Mouse (Mus musculus): Measurements from ENCODE around the gene Dpp3. TPM values are rescaled to one million over a fixed set of nuclear protein-coding genes. Genes with fewer than 3 reads are reported as not detected.

Dpp3 gene
- polyA plus RNA-seq, 1 experiment from 2014 or later: 78.8 TPM

DNA sequence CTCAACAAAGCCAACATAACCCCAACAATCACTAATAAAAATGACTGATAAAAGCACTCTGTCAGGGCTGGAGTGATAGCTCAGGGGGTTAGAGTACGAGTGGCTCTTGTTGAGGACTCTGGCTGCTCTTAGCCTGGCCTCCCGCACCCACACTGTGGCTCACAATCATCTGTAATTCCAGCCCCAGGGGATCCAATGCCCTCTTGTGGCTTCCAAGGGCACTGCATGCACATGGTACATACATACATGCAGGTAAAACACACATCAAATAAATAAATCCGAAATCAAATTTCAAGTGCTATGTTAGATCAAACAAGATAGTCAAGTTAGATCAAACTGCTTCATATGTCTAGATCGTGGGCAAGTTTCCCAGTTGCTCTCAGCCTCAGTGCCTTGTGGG lies 20.0 kb downstream of the Dpp3 start:
- H3K36me3 ChIP-seq (ENCODE audit: control insufficient read depth, insufficient read depth, low read length): peaks cover 58% of the 10 kb centered on the region
- no peaks in the 10 kb centered on the region for H3K9me3 ChIP-seq (ENCODE audit: control insufficient read depth, low read length)
- no peak overlapping the region for H3K4me2 ChIP-seq (ENCODE audit: low read depth, low read length)
- no peaks in the 10 kb centered on the region for H3K27me3 ChIP-seq (replicated peaks; ENCODE audit: control insufficient read depth, insufficient read depth, low read length)
- no peak overlapping the region for H3K27ac ChIP-seq (replicated peaks; ENCODE audit: low read depth, low read length)
- peaks cover 5% of the 10 kb centered on the region; the same call in 1 of the 2 replicates for H3K4me1 ChIP-seq (ENCODE audit: control insufficient read depth, insufficient read depth, low read length)
- ATAC-seq (ENCODE audit: low read depth) (no peak), DNase-seq (ENCODE audit: low spot score) (no peak)
- no peak overlapping the region for H3K9ac ChIP-seq (ENCODE audit: low read depth, low read length)
- no peak overlapping the region for H3K4me3 ChIP-seq (ENCODE audit: low read depth, low read length)
- 82% methylated on average over 4 of the region's 4 CpGs for WGBS

GRCm38 (mm10) chr19:4905979-4906794 lies 21.9 kb downstream of the Dpp3 start, which contains the start of gene Bbs1:
Bbs1 (minus strand) TSS chr19:4906628.
- peak; percentile 82 for ATAC-seq (ENCODE audit: low read depth)
- no peak within 1 kb of the TSS for H3K27ac ChIP-seq (replicated peaks; ENCODE audit: low read depth, low read length)

GRCm38 (mm10) chr19:4899888-4900287 lies 28.2 kb downstream of the Dpp3 start:
- Histone ChIP-seq H3K9ac (ENCODE audit: low read depth, low read length) (no peak overlapping the region), H3K27me3 (replicated peaks; ENCODE audit: control insufficient read depth, insufficient read depth, low read length) (no peaks in the 10 kb centered on the region), H3K4me1 (ENCODE audit: control insufficient read depth, insufficient read depth, low read length) (no peaks in the 10 kb centered on the region), H3K36me3 (ENCODE audit: control insufficient read depth, insufficient read depth, low read length) (peaks cover 11% of the 10 kb centered on the region; the same call in 1 of the 2 replicates), H3K4me3 (ENCODE audit: low read depth, low read length) (no peak overlapping the region), H3K4me2 (ENCODE audit: low read depth, low read length) (no peak overlapping the region), H3K9me3 (ENCODE audit: control insufficient read depth, low read length) (no peaks in the 10 kb centered on the region), H3K27ac (replicated peaks; ENCODE audit: low read depth, low read length) (no peak overlapping the region)
- 83% methylated on average over 3 of the region's 3 CpGs for WGBS
- DNase-seq (ENCODE audit: low spot score) (peak; percentile 49), ATAC-seq (ENCODE audit: low read depth) (0 out of 2 replicates have a peak, but pooled peaks have one; percentile 56)

More at GRCm38 (mm10) chr19:4905979-4906794, 21.9 kb downstream of the Dpp3 start, which contains the start of gene Bbs1:
- H3K4me3 ChIP-seq (ENCODE audit: low read depth, low read length): peak within 1 kb of the TSS; percentile 64
- H3K9ac ChIP-seq (ENCODE audit: low read depth, low read length): peak within 1 kb of the TSS; percentile 65
- H3K4me1 ChIP-seq (ENCODE audit: control insufficient read depth, insufficient read depth, low read length): peaks cover 5% of the 10 kb centered on the region; the same call in 1 of the 2 replicates
- WGBS: 8% methylated on average over 31 of the region's 31 CpGs
- H3K9me3 ChIP-seq (ENCODE audit: control insufficient read depth, low read length): no peaks in the 10 kb centered on the region
- no peaks in the 10 kb centered on the region for H3K27me3 ChIP-seq (replicated peaks; ENCODE audit: control insufficient read depth, insufficient read depth, low read length)
- H3K4me2 ChIP-seq (ENCODE audit: low read depth, low read length): peak within 1 kb of the TSS; percentile 69
- peaks cover 41% of the 10 kb centered on the region for H3K36me3 ChIP-seq (ENCODE audit: control insufficient read depth, insufficient read depth, low read length)
- peak; percentile 87 for DNase-seq (ENCODE audit: low spot score)

GRCm38 (mm10) chr19:4898972-4899371 lies 29.1 kb downstream of the Dpp3 start:
- WGBS: 50% methylated on average over 9 of the region's 9 CpGs

DNA sequence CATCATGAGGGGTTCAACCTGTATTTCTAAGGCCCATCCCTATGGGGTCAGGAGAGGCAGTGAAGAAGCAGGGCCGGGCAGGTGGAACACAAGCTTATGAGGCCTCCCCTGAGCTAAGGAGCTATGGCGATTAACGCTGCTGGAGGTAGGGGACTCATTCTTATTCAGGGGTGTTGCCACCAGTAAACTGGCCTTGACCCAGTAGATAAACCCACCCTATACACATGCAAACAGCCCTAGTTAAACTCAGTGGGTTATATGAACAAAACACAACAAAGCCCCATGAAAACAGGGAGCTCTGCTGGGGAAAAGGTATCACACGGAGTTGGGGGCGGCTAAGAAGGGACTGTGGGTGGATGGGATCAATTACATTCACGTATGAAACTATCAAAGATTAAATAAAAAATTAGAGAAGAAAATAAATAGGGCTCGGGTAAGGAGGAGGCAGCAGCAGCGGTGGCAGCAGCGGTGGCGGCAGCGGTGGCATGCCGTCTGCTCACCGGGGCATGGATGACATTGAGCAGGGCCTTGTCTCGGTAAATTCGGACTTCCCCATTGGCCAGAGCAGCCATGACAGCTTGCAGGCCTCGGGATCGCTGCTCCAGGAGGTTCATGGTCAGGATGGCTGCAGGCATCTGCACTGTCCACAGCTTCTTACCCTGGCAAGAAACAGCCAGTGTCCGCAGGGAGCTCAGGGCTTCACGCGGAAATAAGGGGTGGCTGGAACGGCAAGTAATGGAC lies 31.1 kb downstream of the Dpp3 start:
- Histone ChIP-seq H3K36me3 (ENCODE audit: control insufficient read depth, insufficient read depth, low read length) (peaks cover 14% of the 10 kb centered on the region; the same call in 1 of the 2 replicates), H3K4me2 (ENCODE audit: low read depth, low read length) (no peak overlapping the region), H3K27me3 (replicated peaks; ENCODE audit: control insufficient read depth, insufficient read depth, low read length) (no peaks in the 10 kb centered on the region), H3K27ac (replicated peaks; ENCODE audit: low read depth, low read length) (no peak overlapping the region), H3K4me1 (ENCODE audit: control insufficient read depth, insufficient read depth, low read length) (no peaks in the 10 kb centered on the region), H3K9ac (ENCODE audit: low read depth, low read length) (no peak overlapping the region), H3K4me3 (ENCODE audit: low read depth, low read length) (no peak overlapping the region), H3K9me3 (ENCODE audit: control insufficient read depth, low read length) (no peaks in the 10 kb centered on the region)
- no peak for DNase-seq (ENCODE audit: low spot score)
- ATAC-seq (ENCODE audit: low read depth): no peak
- 62% methylated on average over 21 of the region's 21 CpGs for WGBS

More at GRCm38 (mm10) chr19:4898972-4899371, 29.1 kb downstream of the Dpp3 start:
- no peak overlapping the region for H3K4me2 ChIP-seq (ENCODE audit: low read depth, low read length)
- no peaks in the 10 kb centered on the region for H3K27me3 ChIP-seq (replicated peaks; ENCODE audit: control insufficient read depth, insufficient read depth, low read length)
- H3K36me3 ChIP-seq (ENCODE audit: control insufficient read depth, insufficient read depth, low read length): peaks cover 11% of the 10 kb centered on the region; the same call in 1 of the 2 replicates
- no peak overlapping the region for H3K4me3 ChIP-seq (ENCODE audit: low read depth, low read length)
- 0 out of 2 replicates have a peak, but pooled peaks have one; percentile 26 for ATAC-seq (ENCODE audit: low read depth)
- no peak overlapping the region for H3K27ac ChIP-seq (replicated peaks; ENCODE audit: low read depth, low read length)
- no peaks in the 10 kb centered on the region for H3K4me1 ChIP-seq (ENCODE audit: control insufficient read depth, insufficient read depth, low read length)
- no peak overlapping the region for H3K9ac ChIP-seq (ENCODE audit: low read depth, low read length)
- H3K9me3 ChIP-seq (ENCODE audit: control insufficient read depth, low read length): no peaks in the 10 kb centered on the region
- peak; percentile 59 for DNase-seq (ENCODE audit: low spot score)

DNA sequence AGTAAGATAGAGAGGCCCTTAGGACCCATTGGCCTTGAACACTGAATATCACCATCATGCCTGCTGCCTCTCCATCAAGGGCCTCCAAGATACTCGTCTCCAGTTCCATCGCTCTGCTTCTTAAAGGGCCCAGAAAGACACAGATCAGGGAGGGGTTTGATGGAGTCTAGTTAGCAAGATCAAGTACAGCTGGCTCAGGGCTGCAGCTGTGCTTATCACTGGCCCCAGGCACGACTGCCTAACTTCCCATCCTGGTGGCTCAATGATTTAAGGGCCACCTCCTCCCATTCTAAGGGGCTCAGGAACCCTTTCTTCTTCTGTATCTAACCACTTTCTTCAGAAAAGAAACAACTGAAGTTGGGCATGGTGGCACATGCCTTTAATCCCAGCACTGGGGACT lies 36.3 kb downstream of the Dpp3 start:
- ATAC-seq (ENCODE audit: low read depth) (no peak), DNase-seq (ENCODE audit: low spot score) (no peak)
- WGBS: 83% methylated on average over 3 of the region's 3 CpGs
- peaks cover 10% of the 10 kb centered on the region; the same call in 1 of the 2 replicates for H3K36me3 ChIP-seq (ENCODE audit: control insufficient read depth, insufficient read depth, low read length)
- H3K9me3 ChIP-seq (ENCODE audit: control insufficient read depth, low read length): no peaks in the 10 kb centered on the region
- no peak overlapping the region for H3K4me2 ChIP-seq (ENCODE audit: low read depth, low read length)
- H3K27me3 ChIP-seq (replicated peaks; ENCODE audit: control insufficient read depth, insufficient read depth, low read length): no peaks in the 10 kb centered on the region
- H3K9ac ChIP-seq (ENCODE audit: low read depth, low read length): 0 out of 2 replicates have a peak overlapping the region, but pooled peaks have one; percentile 11
- H3K27ac ChIP-seq (replicated peaks; ENCODE audit: low read depth, low read length): no peak overlapping the region
- H3K4me3 ChIP-seq (ENCODE audit: low read depth, low read length): no peak overlapping the region
- H3K4me1 ChIP-seq (ENCODE audit: control insufficient read depth, insufficient read depth, low read length): no peaks in the 10 kb centered on the region

- ATAC-seq (ENCODE audit: low read depth) (no peak), DNase-seq (ENCODE audit: low spot score) (no peak)
- Histone ChIP-seq H3K4me1 (ENCODE audit: control insufficient read depth, insufficient read depth, low read length) (no peaks in the 10 kb centered on the region), H3K9me3 (ENCODE audit: control insufficient read depth, low read length) (no peaks in the 10 kb centered on the region), H3K36me3 (ENCODE audit: control insufficient read depth, insufficient read depth, low read length) (peaks cover 10% of the 10 kb centered on the region; the same call in 1 of the 2 replicates), H3K4me2 (ENCODE audit: low read depth, low read length) (no peak overlapping the region), H3K9ac (ENCODE audit: low read depth, low read length) (no peak overlapping the region), H3K4me3 (ENCODE audit: low read depth, low read length) (no peak overlapping the region), H3K27ac (replicated peaks; ENCODE audit: low read depth, low read length) (no peak overlapping the region), H3K27me3 (replicated peaks; ENCODE audit: control insufficient read depth, insufficient read depth, low read length) (no peaks in the 10 kb centered on the region)
- 84% methylated on average over 10 of the region's 10 CpGs for WGBS
These were observed 38.3 kb downstream of the Dpp3 start for GRCm38 (mm10) chr19:4889791-4890190.

DNA sequence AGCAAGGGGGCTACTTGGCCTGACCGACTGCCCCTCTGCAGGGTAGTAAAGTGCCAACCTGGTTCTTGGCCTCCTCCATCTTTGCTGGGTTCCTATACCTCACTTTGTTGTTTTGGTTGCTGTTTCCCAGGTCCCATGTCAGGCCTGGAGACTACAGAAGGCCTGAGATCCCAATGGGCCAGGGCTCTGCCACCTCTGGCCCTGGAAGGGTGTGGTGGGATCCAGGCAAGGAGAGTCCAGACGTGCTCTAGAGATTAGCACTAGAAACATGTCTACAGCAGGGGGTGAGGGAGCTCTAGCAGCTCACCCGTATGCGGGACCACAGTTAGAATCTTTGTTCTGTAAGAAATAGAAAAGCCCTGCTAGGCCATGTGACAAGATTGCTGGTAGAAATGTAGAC lies 44.1 kb downstream of the Dpp3 start:
- 87% methylated on average over 4 of the region's 4 CpGs for WGBS
- DNase-seq (ENCODE audit: low spot score): no peak
- no peaks in the 10 kb centered on the region for H3K36me3 ChIP-seq (ENCODE audit: control insufficient read depth, insufficient read depth, low read length)

More for the DNA sequence above, 44.1 kb downstream of the Dpp3 start:
- H3K27me3 ChIP-seq (replicated peaks; ENCODE audit: control insufficient read depth, insufficient read depth, low read length): no peaks in the 10 kb centered on the region
- no peak overlapping the region for H3K9ac ChIP-seq (ENCODE audit: low read depth, low read length)
- no peak overlapping the region for H3K4me2 ChIP-seq (ENCODE audit: low read depth, low read length)
- no peak overlapping the region for H3K4me3 ChIP-seq (ENCODE audit: low read depth, low read length)
- H3K27ac ChIP-seq (replicated peaks; ENCODE audit: low read depth, low read length): no peak overlapping the region
- no peak for ATAC-seq (ENCODE audit: low read depth)
- H3K4me1 ChIP-seq (ENCODE audit: control insufficient read depth, insufficient read depth, low read length): 0 out of 2 replicates have a peak, but pooled peaks cover 3% of the 10 kb centered on the region
- no peaks in the 10 kb centered on the region for H3K9me3 ChIP-seq (ENCODE audit: control insufficient read depth, low read length)
